Mouse (Mus musculus) megakaryocyte, embryonic 14.5 days (primary cell): Measurements from ENCODE around the gene Cap1.

Experiments used
- FLI1 ChIP-seq: IDR thresholded peaks from 2 replicates; pipeline ENCODE4 v1.6.1; 2012; ENCODE audit warnings: low read length, inconsistent platforms, mixed read lengths
- GATA1 ChIP-seq: IDR thresholded peaks from 3 replicates; pipeline ENCODE4 v1.6.1; 2012; ENCODE audit warnings: mixed read lengths, low read length, inconsistent platforms, borderline replicate concordance

DNA sequence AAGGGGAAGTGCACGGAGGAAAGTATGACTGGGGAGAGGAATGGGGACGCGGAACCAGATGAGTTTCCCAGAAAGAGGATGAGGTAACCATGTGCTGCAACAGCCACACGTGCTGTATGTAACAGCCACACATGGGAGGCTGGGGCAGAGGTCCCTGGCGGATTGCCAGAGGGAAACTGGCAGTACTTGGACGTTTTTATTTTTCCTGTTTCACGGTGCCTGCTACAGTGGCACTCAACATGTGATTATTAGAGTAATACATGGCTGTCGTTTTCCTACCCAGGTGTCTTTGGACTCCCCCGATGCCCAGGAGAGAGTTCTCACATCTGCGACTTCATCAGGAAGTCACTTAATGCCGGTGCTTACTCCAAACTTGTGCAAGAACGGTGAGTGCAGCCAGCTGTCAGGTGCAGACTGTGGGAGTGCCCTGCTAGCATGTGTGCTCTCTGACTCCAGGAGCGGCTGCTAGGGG is 37.7 kb downstream of the Cap1 start:
- no peak for TF ChIP-seq GATA1
- TF ChIP-seq FLI1: no peak
